13 mouse cellular contexts compared by ENCODE assay signal in the genomic region with DNA sequence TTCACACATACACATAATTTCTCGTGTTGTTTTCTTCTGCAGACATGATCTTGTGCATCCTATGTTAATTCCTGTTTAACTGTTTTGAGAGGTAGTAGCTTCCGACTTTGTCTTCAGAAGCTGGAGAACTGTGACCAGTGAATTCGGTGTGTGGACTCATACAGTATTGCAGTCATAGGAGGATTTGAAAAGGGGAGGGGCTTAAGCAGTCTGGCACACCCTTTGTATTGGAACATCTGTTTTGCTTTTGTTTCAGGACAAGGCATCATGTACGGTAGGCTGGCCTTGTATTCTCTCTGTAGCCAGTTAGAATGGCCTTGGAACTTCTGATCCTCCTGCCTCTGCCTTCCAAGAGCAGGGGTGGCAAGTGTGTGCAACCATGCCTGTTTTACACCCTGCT. TPM values are rescaled to one million over a fixed set of nuclear protein-coding genes. Genes with fewer than 3 reads are reported as not detected.
"Had no signal": no experiment of that assay in that cellular context is flagged by ENCODE, and none has a peak within 500 bp of the region (broad histone marks: within the 10 kb centered on the region; RNA-seq: fewer than 3 reads in every experiment).

No protein-coding gene starts in this region.

- DNase-seq: gastrocnemius, postnatal 14 days; gastrocnemius, postnatal 36 days; heart, adult 18-20 months; heart, postnatal 14 days; heart, postnatal 36 days; kidney, adult 11 months; kidney, adult 2 months; kidney, adult 9 months; kidney, postnatal 14 days; kidney, postnatal 36 days; liver; liver, embryonic 13.5 days had no signal

RNA-seq across cellular contexts. Expression of a gene that starts 30.5 kb away (rescaled TPM):
- total RNA-seq: heart, postnatal 36 days; hematopoietic stem cell, adult 5-6 weeks had no signal
